Mouse (Mus musculus) intestine, postnatal 0 days (tissue): ENCODE measurements around the gene Pet117. TPM values are rescaled to one million over a fixed set of nuclear protein-coding genes. Genes with fewer than 3 reads are reported as not detected.
A peak's percentile ranks its signal among the peaks of the same experiment; 100 is the strongest.

Experiments used
- ATAC-seq: fragments of 200-750 bp; cut with Nextera tagmentation; 2 replicates; pipeline ENCODE4 v1.8.0; 2017; ENCODE audit warnings: mild to moderate bottlenecking, moderate TSS enrichment, moderate library complexity
- H3K27ac ChIP-seq: fragments of 300-500 bp; sonication (generic); 2 replicates; pipeline ENCODE4 v1.5.1; 2014; ENCODE audit warnings: mild to moderate bottlenecking, low read depth, low read length, moderate library complexity
- H3K27me3 ChIP-seq: fragments of 300-500 bp; sonication (generic); replicated peaks from 2 replicates; pipeline ENCODE4 v1.6.1; 2014; ENCODE audit warnings: low read length, mixed read lengths; ENCODE audit not compliant: control insufficient read depth, insufficient read depth
- H3K36me3 ChIP-seq: fragments of 300-500 bp; sonication (generic); 2 replicates; pipeline ENCODE4 v1.6.1; 2014; ENCODE audit warnings: mild to moderate bottlenecking, moderate library complexity; ENCODE audit not compliant: control insufficient read depth, insufficient read depth
- H3K4me1 ChIP-seq: fragments of 300-500 bp; sonication (generic); replicated peaks from 2 replicates; pipeline ENCODE4 v1.6.1; 2014; ENCODE audit warnings: antibody characterized with exemption, low read length, mixed read lengths; ENCODE audit not compliant: control insufficient read depth, insufficient read depth
- H3K4me2 ChIP-seq: fragments of 300-500 bp; sonication (generic); replicated peaks from 2 replicates; pipeline ENCODE4 v1.6.1; 2014; ENCODE audit warnings: low read depth, mild to moderate bottlenecking, moderate library complexity
- H3K4me3 ChIP-seq: fragments of 300-500 bp; sonication (generic); 2 replicates; pipeline ENCODE4 v1.5.1; 2014; ENCODE audit warnings: low read depth, low read length
- H3K9ac ChIP-seq: fragments of 300-500 bp; sonication (generic); 2 replicates; pipeline ENCODE4 v1.6.1; 2014; ENCODE audit warnings: mild to moderate bottlenecking, low read depth, low read length
- H3K9me3 ChIP-seq: fragments of 300-500 bp; sonication (generic); 2 replicates; pipeline ENCODE4 v1.6.1; 2016; ENCODE audit warnings: mixed run types; ENCODE audit not compliant: control insufficient read depth
- CTCF ChIP-seq: sonication (generic); IDR thresholded peaks from 2 replicates; pipeline ENCODE4 v1.5.1; 2016; ENCODE audit warnings: low read depth, mild to moderate bottlenecking, control low read depth, antibody characterized with exemption, moderate library complexity
- WGBS: fragments of 180-500 bp; shearing (Covaris S2); extraction: QIAGEN DNeasy Blood & Tissue Kit; methylation state at CpG from one replicate; pipeline ENCODE4 v1.1.7; 2014; 5-methylcytosine and 5-hydroxymethylcytosine counted together
- polyA plus RNA-seq: library from polyadenylated mRNA; unstranded; fragments of >200 nt; fragmentation: Nextera tagmentation; extraction: Ambion mirVana; gene quantifications from 2 replicates; pipeline ENCODE4 v1.2.1, GENCODE M21; 2015

Pet117 gene
- polyA plus RNA-seq, 1 experiment from 2014 or later = 8.0 TPM

- WGBS = 86% methylated on average over 4 of the region's 4 CpGs
- no peak overlapping the region for H3K9ac ChIP-seq
- H3K4me1 ChIP-seq = no peaks in the 10 kb centered on the region
- no peaks in the 10 kb centered on the region for H3K27me3 ChIP-seq
- no peak overlapping the region for H3K4me3 ChIP-seq
- H3K9me3 ChIP-seq = no peaks in the 10 kb centered on the region
- peaks cover 74% of the 10 kb centered on the region for H3K36me3 ChIP-seq
- ATAC-seq = no peak
- no peak for TF ChIP-seq CTCF
- no peak overlapping the region for H3K27ac ChIP-seq
- H3K4me2 ChIP-seq = no peak overlapping the region
These were observed 30.7 kb downstream of the Pet117 start for GRCm38 (mm10) chr2:144399531-144399930.

DNA sequence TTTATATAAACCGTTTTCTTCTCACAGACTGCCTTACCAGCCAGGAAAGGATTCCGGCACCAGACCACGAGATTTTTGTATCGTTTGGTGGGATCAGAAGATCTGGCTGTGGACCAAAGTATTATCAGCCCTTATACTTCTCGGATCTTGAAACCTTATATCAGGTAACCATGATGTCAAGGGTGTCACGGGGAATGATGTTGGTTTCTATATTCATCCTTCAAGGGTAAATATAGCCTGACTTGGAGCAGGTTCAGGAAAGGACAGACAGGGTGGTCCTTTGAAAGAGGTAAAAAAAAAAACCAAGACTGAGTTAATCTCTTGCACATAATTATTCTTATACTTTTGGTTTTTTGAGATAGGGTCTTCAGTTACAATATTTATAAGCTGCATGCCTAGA, 31.9 kb downstream of the Pet117 start:
- Histone ChIP-seq H3K27me3 (no peaks in the 10 kb centered on the region), H3K9ac (no peak overlapping the region), H3K4me2 (no peak overlapping the region), H3K4me3 (no peak overlapping the region), H3K36me3 (peaks cover 71% of the 10 kb centered on the region), H3K27ac (no peak overlapping the region), H3K9me3 (no peaks in the 10 kb centered on the region), H3K4me1 (no peaks in the 10 kb centered on the region)
- no peak for ATAC-seq
- WGBS = 90% methylated on average over 6 of the region's 6 CpGs
- TF ChIP-seq CTCF = no peak

GRCm38 (mm10) chr2:144409037-144409436, 40.2 kb downstream of the Pet117 start:
- Histone ChIP-seq H3K27ac (no peak overlapping the region), H3K4me1 (no peaks in the 10 kb centered on the region), H3K36me3 (peaks cover 51% of the 10 kb centered on the region), H3K9ac (no peak overlapping the region), H3K9me3 (no peaks in the 10 kb centered on the region), H3K4me3 (no peak overlapping the region), H3K27me3 (no peaks in the 10 kb centered on the region), H3K4me2 (no peak overlapping the region)
- peak; percentile 71 for ATAC-seq
- 62% methylated on average over 4 of the region's 4 CpGs for WGBS
- no peak for TF ChIP-seq CTCF

GRCm38 (mm10) chr2:144410603-144411002, 41.8 kb downstream of the Pet117 start:
- ATAC-seq = no peak
- no peak overlapping the region for H3K27ac ChIP-seq
- H3K9me3 ChIP-seq = no peaks in the 10 kb centered on the region
- H3K27me3 ChIP-seq = no peaks in the 10 kb centered on the region
- WGBS = 82% methylated on average over 3 of the region's 3 CpGs
- no peaks in the 10 kb centered on the region for H3K4me1 ChIP-seq
- H3K9ac ChIP-seq = no peak overlapping the region
- peaks cover 42% of the 10 kb centered on the region for H3K36me3 ChIP-seq
- H3K4me3 ChIP-seq = no peak overlapping the region
- H3K4me2 ChIP-seq = no peak overlapping the region
- no peak for TF ChIP-seq CTCF

DNA sequence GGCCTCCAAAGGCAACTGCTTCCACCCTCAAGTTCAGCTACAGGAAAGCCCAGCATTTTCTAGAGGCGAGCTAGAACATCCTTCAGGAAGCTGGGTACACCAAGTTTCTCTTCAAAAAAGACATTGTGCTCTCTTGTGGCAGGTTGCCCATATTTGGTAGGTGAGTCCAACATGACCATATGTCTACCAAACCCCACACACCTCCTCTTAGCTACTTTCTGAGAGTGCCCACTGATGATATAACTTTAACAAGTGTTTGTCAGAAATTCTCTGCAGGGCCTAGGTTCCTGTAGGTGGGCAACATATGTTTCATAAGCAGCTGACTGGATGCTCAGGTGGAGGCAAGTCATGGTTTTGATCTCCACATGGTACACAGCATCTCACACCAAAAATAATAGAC, 45.9 kb downstream of the Pet117 start:
- H3K4me1 ChIP-seq = no peaks in the 10 kb centered on the region
- H3K4me2 ChIP-seq = no peak overlapping the region
- H3K9ac ChIP-seq = no peak overlapping the region
- no peak for ATAC-seq
- no peak overlapping the region for H3K27ac ChIP-seq
- no peaks in the 10 kb centered on the region for H3K9me3 ChIP-seq
- H3K36me3 ChIP-seq = peaks cover 13% of the 10 kb centered on the region; the same call in 1 of the 2 replicates
- no peak overlapping the region for H3K4me3 ChIP-seq
- WGBS = 95% methylated on average over 1 of the region's 1 CpGs
- H3K27me3 ChIP-seq = no peaks in the 10 kb centered on the region
- no peak for TF ChIP-seq CTCF

DNA sequence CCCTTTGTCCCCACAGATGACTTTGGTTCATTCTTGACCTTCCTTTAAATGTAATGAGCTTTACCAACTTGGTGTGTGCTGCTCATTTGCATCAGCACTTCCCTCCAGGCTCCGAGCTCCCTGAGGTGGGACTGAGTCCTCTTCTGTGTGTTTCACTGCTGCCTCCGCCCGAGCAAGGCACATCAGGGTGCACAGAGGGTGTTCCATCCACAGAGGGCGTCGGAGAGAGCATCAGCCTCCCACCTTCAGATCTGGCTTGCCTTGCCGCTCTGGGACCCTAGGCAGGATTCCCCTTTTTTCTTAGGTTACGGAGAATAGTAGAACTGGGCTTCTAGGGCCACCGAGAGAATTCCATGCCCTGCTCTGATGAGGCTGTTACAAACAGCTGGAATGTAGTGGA, 48.1 kb downstream of the Pet117 start:
- H3K4me2 ChIP-seq = no peak overlapping the region
- no peaks in the 10 kb centered on the region for H3K9me3 ChIP-seq
- no peaks in the 10 kb centered on the region for H3K27me3 ChIP-seq
- no peaks in the 10 kb centered on the region for H3K4me1 ChIP-seq
- TF ChIP-seq CTCF = peak; percentile 41
- WGBS = 55% methylated on average over 8 of the region's 8 CpGs
- no peak overlapping the region for H3K9ac ChIP-seq
- no peak overlapping the region for H3K27ac ChIP-seq
- H3K4me3 ChIP-seq = no peak overlapping the region
- peaks cover 8% of the 10 kb centered on the region; the same call in 1 of the 2 replicates for H3K36me3 ChIP-seq
- no peak for ATAC-seq

GRCm38 (mm10) chr2:144418062-144418461, 49.3 kb downstream of the Pet117 start:
- WGBS = 34% methylated on average over 2 of the region's 2 CpGs
- Histone ChIP-seq H3K4me1 (no peaks in the 10 kb centered on the region), H3K27me3 (no peaks in the 10 kb centered on the region), H3K4me2 (no peak overlapping the region), H3K27ac (no peak overlapping the region), H3K36me3 (0 out of 2 replicates have a peak, but pooled peaks cover 4% of the 10 kb centered on the region), H3K9me3 (no peaks in the 10 kb centered on the region), H3K4me3 (no peak overlapping the region), H3K9ac (no peak overlapping the region)
- ATAC-seq = no peak
- TF ChIP-seq CTCF = no peak
